Mouse (Mus musculus) ES-Bruce4 (cell line): ENCODE results near the gene Rassf8.

ENCODE experiments used
- CTCF ChIP-seq: IDR thresholded peaks from one replicate; pipeline ENCODE4 v1.8.1; 2011; ENCODE audit warnings: low read depth, low read length
- POLR2A ChIP-seq: IDR thresholded peaks from one replicate; pipeline ENCODE4 v1.8.1; 2011; ENCODE audit warnings: low read length; ENCODE audit not compliant: insufficient read depth

DNA sequence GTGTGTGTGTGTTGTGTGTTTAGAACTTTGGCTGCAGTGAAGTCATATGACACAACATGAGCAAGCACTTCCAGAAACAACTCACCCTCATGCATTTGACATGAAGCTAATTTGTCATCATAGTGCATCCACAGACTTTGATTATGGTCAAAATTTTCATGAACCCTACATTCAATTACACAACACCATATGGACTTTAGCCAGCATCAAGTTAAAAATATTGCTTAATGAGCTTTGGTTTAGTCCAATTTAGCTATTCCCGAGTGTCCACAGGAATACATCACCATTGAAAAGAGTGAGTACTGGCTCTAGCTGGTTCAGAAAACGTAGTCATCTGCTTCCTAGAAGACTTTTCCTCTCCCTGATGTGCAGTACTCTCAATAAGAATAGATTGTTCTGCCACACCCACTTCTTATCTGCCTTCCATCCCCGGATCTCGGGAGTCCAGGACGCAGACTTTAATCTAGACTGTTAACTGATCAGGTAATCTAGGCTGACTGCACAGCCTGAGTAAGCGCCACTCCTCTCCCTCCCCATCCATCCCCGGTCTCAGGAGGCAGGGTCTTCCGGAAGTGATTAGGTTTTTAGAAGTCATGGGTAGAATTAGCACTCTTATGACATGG is 33.7 kb downstream of the Rassf8 start:
- TF ChIP-seq POLR2A (no peak), CTCF (no peak)
